Mouse (Mus musculus) Patski (cell line): Measurements from ENCODE around the gene Acoxl. TPM values are rescaled to one million over a fixed set of nuclear protein-coding genes. Genes with fewer than 3 reads are reported as not detected.

Experiments
- ATAC-seq: fragments of 100-300 bp; one replicate; pipeline ENCODE4 v1.8.0; 2021
- CTCF ChIA-PET: fragments of 350-600 bp; sonication (Branson Sonifier 250); formaldehyde crosslinking; loops from one replicate; lab custom pipeline; 2022; ENCODE audit warnings: inconsistent platforms; lab: Charles Lee
- POLR2A ChIA-PET: fragments of 350-600 bp; sonication (Branson Sonifier 250); formaldehyde crosslinking; loops from one replicate; lab custom pipeline; 2022; ENCODE audit warnings: antibody characterized with exemption, inconsistent platforms; lab: Charles Lee
- DNase-seq: peaks from one replicate; pipeline ENCODE4 v3.0.0-alpha.2; 2011; ENCODE audit warnings: low read depth, low spot score
- H3K27me3 ChIP-seq: fragments of 371-371 bp; one replicate; pipeline ENCODE4 v1.5.1; 2021
- CTCF ChIP-seq: fragments of 100-300 bp; IDR thresholded peaks from one replicate; pipeline ENCODE4 v1.5.1; 2021
- in situ Hi-C: fragments of 300-500 bp; cut with MboI; formaldehyde crosslinking; loops from 3 replicates; pipeline ENCODE4 v1.11.1; 2018; ENCODE audit warnings: low pct_unique_long_range_greater_than_20kb, mixed read lengths
- polyA plus RNA-seq: library from polyadenylated mRNA; unstranded; gene quantifications from one replicate; pipeline ENCODE4 v1.2.3, GENCODE M21; 2021

The Acoxl gene
- polyA plus RNA-seq, 1 experiment from 2014 or later = 0.03 TPM

- POLR2A ChIA-PET = no interaction called here
Measured at GRCm38 (mm10) chr2:128061491-128061890, 222.8 kb downstream of the Acoxl start.

GRCm38 (mm10) chr2:128062756-128063155 is 224.1 kb downstream of the Acoxl start:
- DNase-seq (no peak), ATAC-seq (no peak)
- peaks cover 20% of the 10 kb centered on the region for H3K27me3 ChIP-seq
- TF ChIP-seq CTCF = no peak
- ChIA-PET POLR2A (no interaction called here), CTCF (no interaction called here)
- in situ Hi-C loops = no loop called here

More at GRCm38 (mm10) chr2:128061491-128061890, 222.8 kb downstream of the Acoxl start:
- no peak for TF ChIP-seq CTCF
- in situ Hi-C loops = no loop called here
- CTCF ChIA-PET = no interaction called here
- DNase-seq (no peak), ATAC-seq (no peak)
- peaks cover 20% of the 10 kb centered on the region for H3K27me3 ChIP-seq

- TF ChIP-seq CTCF = no peak
- ATAC-seq (no peak), DNase-seq (no peak)
- in situ Hi-C loops = no loop called here
- peaks cover 31% of the 10 kb centered on the region for H3K27me3 ChIP-seq
- ChIA-PET POLR2A (no interaction called here), CTCF (no interaction called here)
Measured at GRCm38 (mm10) chr2:128065013-128065412, 226.3 kb downstream of the Acoxl start.

GRCm38 (mm10) chr2:128065576-128065975 is 226.9 kb downstream of the Acoxl start:
- ATAC-seq (no peak), DNase-seq (no peak)
- ChIA-PET CTCF (no interaction called here), POLR2A (no interaction called here)
- no peak for TF ChIP-seq CTCF
- H3K27me3 ChIP-seq = peaks cover 31% of the 10 kb centered on the region
- in situ Hi-C loops = no loop called here

- ChIA-PET CTCF (no interaction called here), POLR2A (no interaction called here)
- ATAC-seq (no peak), DNase-seq (no peak)
- no peak for TF ChIP-seq CTCF
- in situ Hi-C loops = no loop called here
- peaks cover 31% of the 10 kb centered on the region for H3K27me3 ChIP-seq
Measured at GRCm38 (mm10) chr2:128067162-128067561, 228.5 kb downstream of the Acoxl start.

GRCm38 (mm10) chr2:128067596-128067995 is 228.9 kb downstream of the Acoxl start:
- CTCF ChIA-PET = no interaction called here
- ATAC-seq (no peak), DNase-seq (no peak)
- in situ Hi-C loops = no loop called here
- TF ChIP-seq CTCF = no peak
- POLR2A ChIA-PET = no interaction called here
- peaks cover 31% of the 10 kb centered on the region for H3K27me3 ChIP-seq

GRCm38 (mm10) chr2:128068176-128068575 is 229.5 kb downstream of the Acoxl start:
- ChIA-PET POLR2A (no interaction called here), CTCF (interaction anchor here (1.1 kb wide), 1 partner anchor 14 kb away, joined by 3 read pairs; no protein-coding TSS in a partner anchor)
- in situ Hi-C loops = no loop called here
- ATAC-seq (no peak), DNase-seq (no peak)
- H3K27me3 ChIP-seq = peaks cover 32% of the 10 kb centered on the region
- no peak for TF ChIP-seq CTCF

- peaks cover 35% of the 10 kb centered on the region for H3K27me3 ChIP-seq
- no peak for TF ChIP-seq CTCF
- CTCF ChIA-PET = interaction anchor here (1.1 to 1.5 kb wide), 2 partner anchors 13 to 15 kb away, joined by 3 read pairs; no protein-coding TSS in a partner anchor
- in situ Hi-C loops = no loop called here
- POLR2A ChIA-PET = no interaction called here
- ATAC-seq (no peak), DNase-seq (no peak)
Measured at GRCm38 (mm10) chr2:128069025-128069424, 230.3 kb downstream of the Acoxl start.

- TF ChIP-seq CTCF = no peak
Measured at GRCm38 (mm10) chr2:128071791-128072190, 233.1 kb downstream of the Acoxl start.

GRCm38 (mm10) chr2:128072944-128073343 is 234.3 kb downstream of the Acoxl start:
- DNase-seq = no peak
- in situ Hi-C loops = no loop called here
- ChIA-PET POLR2A (no interaction called here), CTCF (no interaction called here)
- H3K27me3 ChIP-seq = peaks cover 17% of the 10 kb centered on the region
- no peak for TF ChIP-seq CTCF
- no peak for ATAC-seq

More at GRCm38 (mm10) chr2:128071791-128072190, 233.1 kb downstream of the Acoxl start:
- POLR2A ChIA-PET = no interaction called here
- ATAC-seq (no peak), DNase-seq (no peak)
- H3K27me3 ChIP-seq = peaks cover 24% of the 10 kb centered on the region
- CTCF ChIA-PET = no interaction called here
- in situ Hi-C loops = no loop called here

GRCm38 (mm10) chr2:128073603-128074002 is 234.9 kb downstream of the Acoxl start:
- CTCF ChIA-PET = no interaction called here
- ATAC-seq (no peak), DNase-seq (no peak)
- POLR2A ChIA-PET = no interaction called here
- H3K27me3 ChIP-seq = peaks cover 13% of the 10 kb centered on the region
- in situ Hi-C loops = no loop called here
- no peak for TF ChIP-seq CTCF

GRCm38 (mm10) chr2:128076936-128077335 is 238.3 kb downstream of the Acoxl start:
- ChIA-PET POLR2A (no interaction called here), CTCF (no interaction called here)
- in situ Hi-C loops = no loop called here
- ATAC-seq = no peak
- no peak for TF ChIP-seq CTCF
- DNase-seq = no peak
- peaks cover 19% of the 10 kb centered on the region for H3K27me3 ChIP-seq
